Mouse (Mus musculus): ENCODE measurements at regions not wholly inside any gene's neighbourhood (a gene's known extent, or its start where the extent isn't known, plus 50 kb on each side); places are given as distances from the start of the nearest gene placed in this dataset.

GRCm38 (mm10) chr4:73111311-73111710 lies 258.9 kb upstream of the Aldoart1 start:
- Histone ChIP-seq H3K9ac (no peak overlapping the region), H3K4me3 (no peak overlapping the region), H3K27ac (no peak overlapping the region), H3K36me3 (replicated peaks) (no peaks in the 10 kb centered on the region), H3K4me2 (no peak overlapping the region), H3K9me3 (no peaks in the 10 kb centered on the region), H3K4me1 (no peaks in the 10 kb centered on the region), H3K27me3 (replicated peaks) (no peaks in the 10 kb centered on the region)
- 0 out of 2 replicates have a peak, but pooled peaks have one; percentile 50 for ATAC-seq (replicated peaks)
- WGBS: 71% methylated on average over 2 of the region's 2 CpGs
